Mouse (Mus musculus) megakaryocyte-erythroid progenitor cell, adult 5-6 weeks (primary cell): ENCODE data around the gene Fa2h. TPM values are rescaled to one million over a fixed set of nuclear protein-coding genes. Genes with fewer than 3 reads are reported as not detected.
A peak's percentile ranks its signal among the peaks of the same experiment; 100 is the strongest.

Experiments
- ATAC-seq: replicated peaks from 2 replicates; pipeline ENCODE4 v1.8.0; 2016; ENCODE audit warnings: mild to moderate bottlenecking, inconsistent platforms; ENCODE audit not compliant: severe bottlenecking, poor library complexity, low FRiP score, low TSS enrichment
- total RNA-seq, 2 experiments: library from RNA; stranded (forward) in 1 of 2; stranded (reverse) in 1 of 2; fragments of 200-1000, 215-1000 nt in 1 of 2; fragments of >200 nt in 1 of 2; fragmentation: Nextera tagmentation in 1 of 2; gene quantifications; 2 replicates each; pipeline ENCODE4 v1.2.3; 2014 to 2017

The Fa2h gene
- total RNA-seq (2014; fragmentation: Nextera tagmentation) (not detected in 2 replicates), total RNA-seq (2017) (not detected in 2 replicates)

GRCm38 (mm10) chr8:111393391-111394363 is at the start of gene Fa2h:
Gene Fa2h, minus strand, starts transcription at chr8:111393824.
- ATAC-seq = peak; percentile 98

- 0 out of 2 replicates have a peak, but pooled peaks have one; percentile 63 for ATAC-seq
Measured at GRCm38 (mm10) chr8:111439189-111439588, 45.6 kb upstream of the Fa2h start.

- no peak for ATAC-seq
Measured at GRCm38 (mm10) chr8:111435071-111435828, 41.6 kb upstream of the Fa2h start.

- no peak for ATAC-seq
Measured at GRCm38 (mm10) chr8:111424646-111425045, 31.0 kb upstream of the Fa2h start.

- ATAC-seq = no peak
Measured at GRCm38 (mm10) chr8:111424181-111424580, 30.6 kb upstream of the Fa2h start.

- no peak for ATAC-seq
Measured at GRCm38 (mm10) chr8:111422614-111423013, 29.0 kb upstream of the Fa2h start.

- no peak for ATAC-seq
Measured at GRCm38 (mm10) chr8:111419171-111419570, 25.5 kb upstream of the Fa2h start.

GRCm38 (mm10) chr8:111418601-111419000 is 25.0 kb upstream of the Fa2h start:
- ATAC-seq = peak; percentile 77

- ATAC-seq = no peak
Measured at GRCm38 (mm10) chr8:111417222-111417621, 23.6 kb upstream of the Fa2h start.

GRCm38 (mm10) chr8:111403391-111403790 is 9.8 kb upstream of the Fa2h start:
- ATAC-seq = peak; percentile 81

- ATAC-seq = no peak
Measured at GRCm38 (mm10) chr8:111391268-111391667, 2.4 kb downstream of the Fa2h start.

- ATAC-seq = no peak
Measured at GRCm38 (mm10) chr8:111390837-111391236, 2.8 kb downstream of the Fa2h start.

- no peak for ATAC-seq
Measured at GRCm38 (mm10) chr8:111389581-111389980, 4.0 kb downstream of the Fa2h start.

GRCm38 (mm10) chr8:111385915-111386314 is 7.7 kb downstream of the Fa2h start:
- no peak for ATAC-seq

- ATAC-seq = no peak
Measured at GRCm38 (mm10) chr8:111384628-111385027, 9.0 kb downstream of the Fa2h start.

- ATAC-seq = no peak
Measured at GRCm38 (mm10) chr8:111375192-111375591, 18.4 kb downstream of the Fa2h start.

GRCm38 (mm10) chr8:111369711-111370110 is 23.9 kb downstream of the Fa2h start:
- no peak for ATAC-seq

GRCm38 (mm10) chr8:111367350-111367749 is 26.3 kb downstream of the Fa2h start:
- ATAC-seq = no peak

GRCm38 (mm10) chr8:111366610-111367234 is 26.9 kb downstream of the Fa2h start:
- no peak for ATAC-seq

GRCm38 (mm10) chr8:111363489-111363888 is 30.1 kb downstream of the Fa2h start:
- no peak for ATAC-seq
